Mouse (Mus musculus): ENCODE results near the gene Hs6st1. TPM values are rescaled to one million over a fixed set of nuclear protein-coding genes. Genes with fewer than 3 reads are reported as not detected.
"Not testable (repeated sequence)": the region's sequence is repeated elsewhere in the genome, so short reads cannot be mapped to it uniquely, and the experiment has no call there.

Gene Hs6st1
- polyA plus RNA-seq (2015; fragmentation: Nextera tagmentation; extraction: Ambion mirVana): 26.1 and 29.6 TPM in 2 replicates

- peak; percentile 94 for ATAC-seq (replicated peaks)
- Histone ChIP-seq H3K27ac (peak within 1 kb of the TSS; percentile 86), H3K36me3 (replicated peaks) (no peaks in the 10 kb centered on the region), H3K4me1 (peaks cover 60% of the 10 kb centered on the region), H3K4me2 (peak within 1 kb of the TSS; percentile 90), H3K27me3 (replicated peaks) (0 out of 2 replicates have a peak, but pooled peaks cover 3% of the 10 kb centered on the region), H3K4me3 (peak within 1 kb of the TSS; percentile 91), H3K9me3 (no peaks in the 10 kb centered on the region), H3K9ac (peak within 1 kb of the TSS; percentile 86)
- 1% methylated on average over 50 of the region's 55 CpGs for WGBS
These were observed at the start of gene Hs6st1 for GRCm38 (mm10) chr1:36068076-36068475. TSS of gene Hs6st1 (plus strand) at chr1:36068400.

GRCm38 (mm10) chr1:36018617-36019016 lies 49.6 kb upstream of the Hs6st1 start:
- no peak overlapping the region for H3K9ac ChIP-seq
- WGBS: 78% methylated on average over 4 of the region's 4 CpGs
- no peak for ATAC-seq (replicated peaks)
- H3K36me3 ChIP-seq (replicated peaks): no peaks in the 10 kb centered on the region
- H3K27me3 ChIP-seq (replicated peaks): no peaks in the 10 kb centered on the region
- H3K4me2 ChIP-seq: no peak overlapping the region
- no peak overlapping the region for H3K27ac ChIP-seq
- no peak overlapping the region for H3K4me3 ChIP-seq
- H3K9me3 ChIP-seq: no peaks in the 10 kb centered on the region
- 0 out of 2 replicates have a peak, but pooled peaks cover 5% of the 10 kb centered on the region for H3K4me1 ChIP-seq

- no peak overlapping the region for H3K4me2 ChIP-seq
- no peak for ATAC-seq (replicated peaks)
- no peak overlapping the region for H3K9ac ChIP-seq
- no peaks in the 10 kb centered on the region for H3K9me3 ChIP-seq
- H3K36me3 ChIP-seq (replicated peaks): no peaks in the 10 kb centered on the region
- H3K4me1 ChIP-seq: 0 out of 2 replicates have a peak, but pooled peaks cover 5% of the 10 kb centered on the region
- 95% methylated on average over 2 of the region's 2 CpGs for WGBS
- H3K27me3 ChIP-seq (replicated peaks): no peaks in the 10 kb centered on the region
- no peak overlapping the region for H3K27ac ChIP-seq
- no peak overlapping the region for H3K4me3 ChIP-seq
These were observed 49.0 kb upstream of the Hs6st1 start for GRCm38 (mm10) chr1:36019161-36019560.

- Histone ChIP-seq H3K27ac (no peak overlapping the region), H3K4me2 (no peak overlapping the region), H3K9ac (no peak overlapping the region), H3K4me3 (no peak overlapping the region), H3K36me3 (replicated peaks) (no peaks in the 10 kb centered on the region), H3K9me3 (no peaks in the 10 kb centered on the region), H3K4me1 (0 out of 2 replicates have a peak, but pooled peaks cover 5% of the 10 kb centered on the region), H3K27me3 (replicated peaks) (no peaks in the 10 kb centered on the region)
- ATAC-seq (replicated peaks): no peak
- whole genome bisulfite sequencing: 92% methylated on average over 4 of the region's 4 CpGs
These were observed 47.9 kb upstream of the Hs6st1 start for GRCm38 (mm10) chr1:36020315-36020714.

GRCm38 (mm10) chr1:36030421-36030821 lies 37.8 kb upstream of the Hs6st1 start:
- no peaks in the 10 kb centered on the region for H3K27me3 ChIP-seq (replicated peaks)
- WGBS: 72% methylated on average over 10 of the region's 10 CpGs
- ATAC-seq (replicated peaks): no peak
- no peaks in the 10 kb centered on the region for H3K36me3 ChIP-seq (replicated peaks)
- no peaks in the 10 kb centered on the region for H3K4me1 ChIP-seq
- no peaks in the 10 kb centered on the region for H3K9me3 ChIP-seq
- no peak overlapping the region for H3K4me2 ChIP-seq
- H3K4me3 ChIP-seq: no peak overlapping the region
- H3K9ac ChIP-seq: no peak overlapping the region
- no peak overlapping the region for H3K27ac ChIP-seq

- H3K36me3 ChIP-seq (replicated peaks): no peaks in the 10 kb centered on the region
- H3K4me3 ChIP-seq: no peak overlapping the region
- ATAC-seq (replicated peaks): no peak
- no peaks in the 10 kb centered on the region for H3K9me3 ChIP-seq
- WGBS: 93% methylated on average over 8 of the region's 8 CpGs
- H3K9ac ChIP-seq: no peak overlapping the region
- H3K4me2 ChIP-seq: no peak overlapping the region
- no peaks in the 10 kb centered on the region for H3K4me1 ChIP-seq
- no peaks in the 10 kb centered on the region for H3K27me3 ChIP-seq (replicated peaks)
- no peak overlapping the region for H3K27ac ChIP-seq
These were observed 29.4 kb upstream of the Hs6st1 start for GRCm38 (mm10) chr1:36038769-36039168.

- no peak overlapping the region for H3K27ac ChIP-seq
- H3K4me2 ChIP-seq: no peak overlapping the region
- 84% methylated on average over 3 of the region's 3 CpGs for WGBS
- no peak for ATAC-seq (replicated peaks)
- no peak overlapping the region for H3K9ac ChIP-seq
- H3K4me3 ChIP-seq: no peak overlapping the region
- H3K36me3 ChIP-seq (replicated peaks): no peaks in the 10 kb centered on the region
- H3K27me3 ChIP-seq (replicated peaks): no peaks in the 10 kb centered on the region
- H3K4me1 ChIP-seq: no peaks in the 10 kb centered on the region
- no peaks in the 10 kb centered on the region; the same call in 1 of the 2 replicates for H3K9me3 ChIP-seq
These were observed 26.1 kb upstream of the Hs6st1 start for GRCm38 (mm10) chr1:36042072-36042471.

- H3K4me3 ChIP-seq; H3K4me1 ChIP-seq; H3K9me3 ChIP-seq; H3K36me3 ChIP-seq (replicated peaks); H3K4me2 ChIP-seq; H3K9ac ChIP-seq; H3K27ac ChIP-seq; ATAC-seq (replicated peaks); H3K27me3 ChIP-seq (replicated peaks): not testable (repeated sequence)
- 96% methylated on average over 5 of the region's 5 CpGs for WGBS
These were observed 24.4 kb upstream of the Hs6st1 start for GRCm38 (mm10) chr1:36043793-36044192.

GRCm38 (mm10) chr1:36044288-36044687 lies 23.9 kb upstream of the Hs6st1 start:
- no peaks in the 10 kb centered on the region for H3K27me3 ChIP-seq (replicated peaks)
- no peaks in the 10 kb centered on the region for H3K36me3 ChIP-seq (replicated peaks)
- no peak for ATAC-seq (replicated peaks)
- no peaks in the 10 kb centered on the region; the same call in 1 of the 2 replicates for H3K9me3 ChIP-seq
- no peak overlapping the region for H3K27ac ChIP-seq
- H3K9ac ChIP-seq: no peak overlapping the region
- 90% methylated on average over 4 of the region's 4 CpGs for WGBS
- no peak overlapping the region for H3K4me2 ChIP-seq
- H3K4me3 ChIP-seq: no peak overlapping the region
- no peaks in the 10 kb centered on the region for H3K4me1 ChIP-seq

GRCm38 (mm10) chr1:36052672-36053071 lies 15.5 kb upstream of the Hs6st1 start:
- H3K36me3 ChIP-seq (replicated peaks): no peaks in the 10 kb centered on the region
- no peaks in the 10 kb centered on the region for H3K27me3 ChIP-seq (replicated peaks)
- no peak overlapping the region for H3K4me2 ChIP-seq
- no peak overlapping the region for H3K4me3 ChIP-seq
- no peak overlapping the region for H3K27ac ChIP-seq
- H3K9ac ChIP-seq: no peak overlapping the region
- 88% methylated on average over 5 of the region's 5 CpGs for WGBS
- H3K9me3 ChIP-seq: no peaks in the 10 kb centered on the region
- ATAC-seq (replicated peaks): no peak
- no peaks in the 10 kb centered on the region for H3K4me1 ChIP-seq

- Histone ChIP-seq H3K27me3 (replicated peaks) (no peaks in the 10 kb centered on the region), H3K27ac (no peak overlapping the region), H3K36me3 (replicated peaks) (no peaks in the 10 kb centered on the region), H3K4me3 (no peak overlapping the region), H3K9ac (no peak overlapping the region), H3K4me2 (no peak overlapping the region), H3K9me3 (no peaks in the 10 kb centered on the region), H3K4me1 (no peaks in the 10 kb centered on the region)
- 96% methylated on average over 2 of the region's 2 CpGs for WGBS
- no peak for ATAC-seq (replicated peaks)
These were observed 14.6 kb upstream of the Hs6st1 start for GRCm38 (mm10) chr1:36053566-36053965.

- Histone ChIP-seq H3K4me2 (no peak overlapping the region), H3K9me3 (no peaks in the 10 kb centered on the region), H3K36me3 (replicated peaks) (no peaks in the 10 kb centered on the region), H3K27me3 (replicated peaks) (no peaks in the 10 kb centered on the region), H3K9ac (no peak overlapping the region), H3K4me1 (no peaks in the 10 kb centered on the region), H3K27ac (no peak overlapping the region), H3K4me3 (no peak overlapping the region)
- no peak for ATAC-seq (replicated peaks)
- WGBS: 89% methylated on average over 9 of the region's 9 CpGs
These were observed 13.8 kb upstream of the Hs6st1 start for GRCm38 (mm10) chr1:36054182-36054966.

- ATAC-seq (replicated peaks): no peak
- WGBS: 92% methylated on average over 7 of the region's 7 CpGs
- 0 out of 2 replicates have a peak, but pooled peaks cover 3% of the 10 kb centered on the region for H3K4me1 ChIP-seq
- H3K27ac ChIP-seq: no peak overlapping the region
- no peak overlapping the region for H3K9ac ChIP-seq
- no peaks in the 10 kb centered on the region for H3K9me3 ChIP-seq
- no peak overlapping the region for H3K4me2 ChIP-seq
- H3K4me3 ChIP-seq: no peak overlapping the region
- no peaks in the 10 kb centered on the region for H3K27me3 ChIP-seq (replicated peaks)
- H3K36me3 ChIP-seq (replicated peaks): no peaks in the 10 kb centered on the region
These were observed 13.2 kb upstream of the Hs6st1 start for GRCm38 (mm10) chr1:36054967-36055357.
